Mouse (Mus musculus) liver, adult 2 months (tissue): Measurements from ENCODE around the gene Flywch1. TPM values are rescaled to one million over a fixed set of nuclear protein-coding genes. Genes with fewer than 3 reads are reported as not detected.
A peak's percentile ranks its signal among the peaks of the same experiment; 100 is the strongest.

Experiments
- DNase-seq: peaks from one replicate; pipeline ENCODE4 v3.0.0-alpha.2; 2011; ENCODE audit warnings: low read depth, low spot score; ENCODE audit errors: extremely low read depth
- H3K27ac ChIP-seq: fragments of 200-500 bp; replicated peaks from 2 replicates; pipeline ENCODE4 v1.5.1; 2012; ENCODE audit warnings: low read depth, mild to moderate bottlenecking, control low read depth, inconsistent platforms, low read length; ENCODE audit not compliant: insufficient read depth
- H3K27me3 ChIP-seq: fragments of 200-500 bp; 2 replicates; pipeline ENCODE4 v1.6.1; 2012; ENCODE audit warnings: mild to moderate bottlenecking, moderate library complexity, low read length, inconsistent platforms; ENCODE audit not compliant: control insufficient read depth, insufficient read depth
- H3K36me3 ChIP-seq: fragments of 200-500 bp; 2 replicates; pipeline ENCODE4 v1.6.1; 2012; ENCODE audit warnings: low read length, inconsistent platforms; ENCODE audit not compliant: control insufficient read depth, insufficient read depth
- H3K4me1 ChIP-seq: fragments of 200-500 bp; 2 replicates; pipeline ENCODE4 v1.6.1; 2011; ENCODE audit warnings: low read length; ENCODE audit not compliant: control insufficient read depth, insufficient read depth
- H3K4me3 ChIP-seq: fragments of 200-500 bp; 2 replicates; pipeline ENCODE4 v1.5.1; 2011; ENCODE audit warnings: low read depth, mild to moderate bottlenecking, control low read depth, low read length, moderate library complexity; ENCODE audit not compliant: insufficient read depth
- H3K79me2 ChIP-seq: fragments of 200-500 bp; 2 replicates; pipeline ENCODE4 v1.6.1; 2012; ENCODE audit warnings: inconsistent platforms, mild to moderate bottlenecking, low read length, moderate library complexity; ENCODE audit not compliant: control insufficient read depth, insufficient read depth
- H3K9ac ChIP-seq: fragments of 200-500 bp; 2 replicates; pipeline ENCODE4 v1.6.1; 2012; ENCODE audit warnings: low read depth, mild to moderate bottlenecking, control low read depth, inconsistent platforms, low read length
- CTCF ChIP-seq: fragments of 200-500 bp; IDR thresholded peaks from 2 replicates; pipeline ENCODE4 v1.5.1; 2011; ENCODE audit warnings: low read depth, low read length, control low read depth
- POLR2A ChIP-seq: fragments of 200-500 bp; IDR thresholded peaks from 2 replicates; pipeline ENCODE4 v1.6.1; 2011; ENCODE audit warnings: low read length, control low read depth; ENCODE audit not compliant: insufficient read depth; ENCODE audit errors: extremely low read depth
- WGBS: fragments of 180-500 bp; shearing (Covaris S2); methylation state at CpG from one replicate; pipeline ENCODE4 v1.1.7; 2018; 5-methylcytosine and 5-hydroxymethylcytosine counted together
- polyA plus RNA-seq: library from polyadenylated mRNA; depleted of rRNA; stranded (reverse); fragments of >200 nt; gene quantifications from 2 replicates; pipeline ENCODE4 v1.2.3, GENCODE M21; 2012
- total RNA-seq: library from RNA; depleted of rRNA; stranded (reverse); fragments of >200 nt; gene quantifications from 2 replicates; pipeline ENCODE4 v1.2.3, GENCODE M21; 2014

Gene Flywch1
- total and polyA plus RNA-seq, 2 experiments: 11.1 to 13.8 TPM

DNA sequence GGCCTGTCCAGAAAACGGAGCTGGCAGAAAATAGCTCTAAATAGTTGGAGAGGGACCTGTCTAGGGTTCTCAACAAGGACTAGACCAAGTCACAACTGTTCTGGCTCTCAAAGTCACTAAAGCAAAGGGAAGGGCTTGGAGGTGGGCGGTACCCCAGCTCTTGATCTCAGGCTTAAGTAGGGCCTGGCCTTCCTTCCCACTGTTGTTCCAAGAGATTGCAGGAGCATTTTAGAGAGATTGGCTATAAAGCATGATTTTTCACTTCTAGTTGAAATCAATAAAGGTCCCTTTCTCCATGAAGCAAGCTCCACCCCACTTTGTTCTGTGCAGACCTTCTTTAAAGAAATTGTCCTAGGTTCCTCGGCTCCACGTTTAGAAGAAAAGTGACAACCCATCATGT, 45.9 kb downstream of the Flywch1 start:
- no peak overlapping the region for H3K27ac ChIP-seq
- no peaks in the 10 kb centered on the region for H3K79me2 ChIP-seq
- 0 out of 2 replicates have a peak, but pooled peaks cover 3% of the 10 kb centered on the region for H3K4me1 ChIP-seq
- no peak for TF ChIP-seq CTCF
- TF ChIP-seq POLR2A: no peak
- H3K36me3 ChIP-seq: no peaks in the 10 kb centered on the region
- WGBS: 51% methylated on average over 4 of the region's 4 CpGs
- peak overlapping the region; percentile 61; the same call in 1 of the 2 replicates for H3K9ac ChIP-seq
- H3K4me3 ChIP-seq: 0 out of 2 replicates have a peak overlapping the region, but pooled peaks have one; percentile 76
- no peak for DNase-seq
- H3K27me3 ChIP-seq: no peaks in the 10 kb centered on the region

DNA sequence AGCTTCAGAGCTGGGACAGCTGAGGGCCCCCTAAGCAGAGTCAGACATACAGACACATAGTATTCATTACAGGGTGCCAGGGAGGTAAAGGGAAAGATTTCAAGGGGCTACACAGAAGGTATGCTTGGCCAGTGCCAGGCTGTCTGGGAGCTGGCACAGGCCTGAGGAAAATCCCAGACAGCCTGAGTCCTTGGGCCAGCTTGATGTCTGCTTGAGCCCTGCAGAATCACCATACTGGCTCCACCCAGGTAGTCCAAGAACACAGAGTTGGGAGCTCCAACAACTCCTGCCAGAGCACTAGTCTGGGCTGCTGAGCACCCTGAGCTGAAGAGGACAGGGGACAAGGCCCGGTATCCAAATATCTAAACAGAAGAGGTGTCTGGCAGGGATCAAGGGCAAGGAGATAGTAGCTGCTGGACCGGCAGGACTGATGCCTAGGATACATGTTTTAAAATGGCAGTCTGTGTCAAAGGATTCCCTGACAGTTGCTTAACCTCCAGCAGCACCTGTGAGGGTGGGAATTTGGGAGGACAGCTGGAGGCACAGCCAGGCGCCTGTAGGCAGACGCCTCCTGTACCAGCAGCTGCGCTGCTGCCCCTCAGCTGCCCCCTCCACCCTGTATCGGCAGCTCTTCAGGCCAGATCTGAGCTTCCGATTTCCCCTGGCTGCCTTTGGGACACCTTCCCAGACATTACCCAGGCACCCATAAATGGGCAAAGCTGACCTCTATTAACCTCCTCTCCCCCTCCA, 48.9 kb downstream of the Flywch1 start, which contains the start of gene 1520401A03Rik:
Gene 1520401A03Rik, minus strand, starts transcription at position 408 of the 750 bp plus-strand sequence.
- Histone ChIP-seq H3K27ac (no peak within 1 kb of the TSS), H3K4me3 (no peak within 1 kb of the TSS), H3K36me3 (no peaks in the 10 kb centered on the region), H3K4me1 (0 out of 2 replicates have a peak, but pooled peaks cover 3% of the 10 kb centered on the region), H3K79me2 (no peaks in the 10 kb centered on the region), H3K27me3 (no peaks in the 10 kb centered on the region), H3K9ac (no peak within 1 kb of the TSS)
- TF ChIP-seq POLR2A: no peak
- no peak for TF ChIP-seq CTCF
- WGBS: 83% methylated on average over 7 of the region's 7 CpGs
- DNase-seq: no peak

DNA sequence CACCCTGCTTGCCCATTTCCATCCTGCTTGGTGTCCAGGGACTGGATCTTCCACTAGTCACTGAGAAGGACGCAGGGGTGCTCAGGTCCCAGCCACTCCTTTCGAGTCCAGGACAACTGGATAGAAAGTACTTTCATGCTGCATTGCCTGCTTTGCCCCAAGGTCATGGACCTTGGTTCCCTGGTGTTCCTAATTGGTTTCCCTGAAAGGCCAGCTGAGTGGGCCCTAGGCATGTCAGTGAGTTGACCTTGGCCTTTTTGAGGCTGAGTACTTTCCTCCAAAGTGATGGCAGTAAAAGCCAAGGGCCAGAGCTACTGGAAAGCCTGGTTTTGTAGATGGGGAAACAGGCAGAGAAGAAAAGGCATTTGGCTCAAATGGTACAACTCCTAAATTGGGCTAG, 49.5 kb downstream of the Flywch1 start:
- Histone ChIP-seq H3K27ac (no peak overlapping the region), H3K4me3 (no peak overlapping the region), H3K36me3 (no peaks in the 10 kb centered on the region), H3K9ac (no peak overlapping the region), H3K27me3 (no peaks in the 10 kb centered on the region), H3K4me1 (0 out of 2 replicates have a peak, but pooled peaks cover 3% of the 10 kb centered on the region), H3K79me2 (no peaks in the 10 kb centered on the region)
- no peak for TF ChIP-seq CTCF
- no peak for TF ChIP-seq POLR2A
- WGBS: 66% methylated on average over 2 of the region's 2 CpGs
- DNase-seq: no peak

DNA sequence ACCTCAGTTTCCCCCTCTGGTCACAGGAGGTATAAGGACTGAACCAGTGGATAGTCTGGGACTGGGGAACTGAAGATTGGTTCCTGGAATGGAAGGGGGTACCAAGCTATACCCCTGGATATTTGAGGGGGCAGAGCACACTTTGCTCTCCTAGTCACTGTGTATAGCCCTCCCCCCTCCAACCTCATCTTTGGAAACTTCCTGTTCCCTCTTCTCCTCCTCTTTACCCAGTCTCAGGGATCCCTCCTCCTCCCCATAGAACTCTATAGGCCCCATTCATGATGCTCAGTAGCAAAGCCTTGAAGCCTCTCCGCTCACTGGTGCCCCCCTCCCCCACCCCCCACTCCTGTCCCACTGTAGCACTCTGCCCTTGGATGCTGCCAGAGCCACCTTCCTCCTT, 51.9 kb downstream of the Flywch1 start:
- H3K9ac ChIP-seq: no peak overlapping the region
- H3K4me1 ChIP-seq: no peaks in the 10 kb centered on the region
- 75% methylated on average over 1 of the region's 1 CpGs for WGBS
- H3K27ac ChIP-seq: no peak overlapping the region
- TF ChIP-seq POLR2A: no peak
- TF ChIP-seq CTCF: no peak
- H3K36me3 ChIP-seq: no peaks in the 10 kb centered on the region
- no peak overlapping the region for H3K4me3 ChIP-seq
- DNase-seq: no peak
- H3K27me3 ChIP-seq: no peaks in the 10 kb centered on the region
- H3K79me2 ChIP-seq: no peaks in the 10 kb centered on the region

DNA sequence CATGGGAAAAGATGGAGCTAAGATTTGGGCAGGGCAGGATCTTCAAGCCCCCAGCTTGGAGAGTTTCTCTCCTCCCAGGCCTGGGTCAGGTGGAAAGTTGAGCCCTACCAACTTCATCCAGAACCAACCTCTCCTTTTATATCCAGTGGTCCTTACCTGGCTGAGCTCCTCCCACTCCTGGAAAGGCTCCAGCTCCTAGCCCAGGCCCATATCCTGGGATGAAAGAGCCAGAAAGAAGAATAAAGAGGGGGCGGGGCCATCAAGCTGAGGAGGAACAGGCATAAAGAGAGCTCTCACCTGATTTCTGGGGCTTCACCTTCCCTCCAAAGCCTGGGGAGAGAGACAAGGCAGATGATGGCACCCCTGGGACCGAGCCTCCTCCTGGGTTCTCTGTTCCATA, 54.4 kb downstream of the Flywch1 start:
- no peaks in the 10 kb centered on the region for H3K36me3 ChIP-seq
- TF ChIP-seq POLR2A: no peak
- no peak overlapping the region for H3K27ac ChIP-seq
- 87% methylated on average over 2 of the region's 2 CpGs for WGBS
- H3K27me3 ChIP-seq: no peaks in the 10 kb centered on the region
- no peak overlapping the region for H3K4me3 ChIP-seq
- H3K4me1 ChIP-seq: no peaks in the 10 kb centered on the region
- no peak overlapping the region for H3K9ac ChIP-seq
- no peak for DNase-seq
- H3K79me2 ChIP-seq: no peaks in the 10 kb centered on the region

DNA sequence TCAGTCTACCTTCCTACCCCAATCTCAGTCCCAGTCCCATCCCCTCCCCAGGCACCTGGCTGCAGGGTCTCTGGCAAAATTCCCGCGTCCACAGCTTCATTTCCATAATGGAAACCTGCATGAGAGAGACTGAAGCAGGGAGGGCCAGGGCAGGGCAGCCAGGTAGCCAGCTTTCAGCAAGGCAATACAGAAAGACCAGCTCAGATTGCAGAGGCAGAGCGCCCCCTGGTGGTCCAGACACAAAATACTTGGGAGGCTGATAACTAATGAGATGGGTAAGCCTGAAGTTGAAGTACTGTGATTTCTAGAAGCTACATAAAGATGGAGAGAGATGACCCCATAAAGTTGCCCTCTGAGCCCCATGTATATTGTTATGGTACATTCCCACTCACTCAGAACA, 65.2 kb downstream of the Flywch1 start:
- Histone ChIP-seq H3K79me2 (no peaks in the 10 kb centered on the region), H3K4me3 (no peak overlapping the region), H3K4me1 (no peaks in the 10 kb centered on the region), H3K27me3 (no peaks in the 10 kb centered on the region; the same call in 1 of the 2 replicates), H3K36me3 (no peaks in the 10 kb centered on the region), H3K27ac (no peak overlapping the region), H3K9ac (no peak overlapping the region)
- 0% methylated on average over 3 of the region's 3 CpGs for WGBS
- no peak for TF ChIP-seq POLR2A
- TF ChIP-seq CTCF: peak; percentile 85
- DNase-seq: peak; percentile 43
